Mouse (Mus musculus) hindbrain, embryonic 10.5 days (tissue): ENCODE measurements around the gene Gm17660. TPM values are rescaled to one million over a fixed set of nuclear protein-coding genes. Genes with fewer than 3 reads are reported as not detected.

Experiments used
- DNase-seq: peaks from one replicate; pipeline ENCODE4 v3.0.0-alpha.2; 2017; ENCODE audit warnings: low spot score
- H3K27ac ChIP-seq: fragments of 300-500 bp; sonication (generic); 2 replicates; pipeline ENCODE4 v1.5.1; 2016; ENCODE audit warnings: mild to moderate bottlenecking, moderate library complexity
- H3K27me3 ChIP-seq: fragments of 300-500 bp; sonication (generic); 2 replicates; pipeline ENCODE4 v1.6.1; 2016; ENCODE audit warnings: mild to moderate bottlenecking; ENCODE audit not compliant: poor library complexity, insufficient read depth, severe bottlenecking
- H3K36me3 ChIP-seq: fragments of 300-500 bp; sonication (generic); 2 replicates; pipeline ENCODE4 v1.6.1; 2016; ENCODE audit warnings: mild to moderate bottlenecking, moderate library complexity
- H3K4me1 ChIP-seq: fragments of 300-500 bp; sonication (generic); replicated peaks from 2 replicates; pipeline ENCODE4 v1.6.1; 2016; ENCODE audit warnings: mild to moderate bottlenecking
- H3K4me3 ChIP-seq: fragments of 300-500 bp; sonication (generic); 2 replicates; pipeline ENCODE4 v1.5.1; 2016; ENCODE audit warnings: mild to moderate bottlenecking, moderate library complexity
- H3K9me3 ChIP-seq: fragments of 300-500 bp; sonication (generic); 2 replicates; pipeline ENCODE4 v1.6.1; 2016; ENCODE audit warnings: mild to moderate bottlenecking, moderate library complexity
- WGBS: fragments of 180-500 bp; shearing (Covaris S2); methylation state at CpG from one replicate; pipeline ENCODE4 v1.1.7; 2016; 5-methylcytosine and 5-hydroxymethylcytosine counted together
- polyA plus RNA-seq: library from polyadenylated mRNA; unstranded; fragments of >200 nt; fragmentation: Nextera tagmentation; extraction: Ambion mirVana; gene quantifications from 2 replicates; pipeline ENCODE4 v1.2.1, GENCODE M21; 2016

Gene Gm17660
- polyA plus RNA-seq, 1 experiment from 2014 or later: not detected

- DNase-seq: peak; percentile 69
- Histone ChIP-seq H3K27me3 (peaks cover 4% of the 10 kb centered on the region), H3K36me3 (no peaks in the 10 kb centered on the region), H3K9me3 (peaks cover 3% of the 10 kb centered on the region; the same call in 1 of the 2 replicates), H3K4me3 (peak overlapping the region; percentile 23; the same call in 1 of the 2 replicates), H3K27ac (peak overlapping the region; percentile 89), H3K4me1 (peaks cover 28% of the 10 kb centered on the region)
- whole genome bisulfite sequencing: 4% methylated on average over 7 of the region's 8 CpGs
Observed at GRCm38 (mm10) chr5:104072272-104072886, 5.0 kb downstream of the Gm17660 start.

- H3K9me3 ChIP-seq: peaks cover 3% of the 10 kb centered on the region; the same call in 1 of the 2 replicates
- H3K27me3 ChIP-seq: peaks cover 4% of the 10 kb centered on the region
- H3K4me3 ChIP-seq: no peak overlapping the region
- peaks cover 24% of the 10 kb centered on the region for H3K4me1 ChIP-seq
- no peaks in the 10 kb centered on the region for H3K36me3 ChIP-seq
- peak overlapping the region; percentile 75 for H3K27ac ChIP-seq
- 75% methylated on average over 4 of the region's 4 CpGs for WGBS
- no peak for DNase-seq
Observed at GRCm38 (mm10) chr5:104071048-104071447, 6.4 kb downstream of the Gm17660 start.

GRCm38 (mm10) chr5:104068751-104069150 is 8.7 kb downstream of the Gm17660 start:
- Histone ChIP-seq H3K27me3 (no peaks in the 10 kb centered on the region), H3K4me3 (no peak overlapping the region), H3K27ac (no peak overlapping the region), H3K9me3 (peaks cover 3% of the 10 kb centered on the region; the same call in 1 of the 2 replicates), H3K4me1 (peaks cover 22% of the 10 kb centered on the region), H3K36me3 (peaks cover 16% of the 10 kb centered on the region)
- DNase-seq: peak; percentile 47
- WGBS: 86% methylated on average over 7 of the region's 7 CpGs

- Histone ChIP-seq H3K4me1 (no peaks in the 10 kb centered on the region), H3K4me3 (no peak overlapping the region), H3K27me3 (no peaks in the 10 kb centered on the region), H3K36me3 (peaks cover 68% of the 10 kb centered on the region), H3K27ac (no peak overlapping the region), H3K9me3 (no peaks in the 10 kb centered on the region)
- WGBS: 90% methylated on average over 11 of the region's 11 CpGs
- no peak for DNase-seq
Observed at GRCm38 (mm10) chr5:104062773-104063551, 14.4 kb downstream of the Gm17660 start.

- DNase-seq: no peak
- Histone ChIP-seq H3K4me1 (no peaks in the 10 kb centered on the region), H3K4me3 (no peak overlapping the region), H3K36me3 (peaks cover 71% of the 10 kb centered on the region), H3K9me3 (no peaks in the 10 kb centered on the region), H3K27me3 (no peaks in the 10 kb centered on the region), H3K27ac (no peak overlapping the region)
- 83% methylated on average over 13 of the region's 13 CpGs for WGBS
Observed at GRCm38 (mm10) chr5:104061936-104062772, 15.3 kb downstream of the Gm17660 start.

GRCm38 (mm10) chr5:104060429-104060828 is 17.0 kb downstream of the Gm17660 start:
- no peak overlapping the region for H3K27ac ChIP-seq
- no peak for DNase-seq

GRCm38 (mm10) chr5:104059628-104060027 is 17.8 kb downstream of the Gm17660 start:
- WGBS: 92% methylated on average over 9 of the region's 9 CpGs
- Histone ChIP-seq H3K4me1 (no peaks in the 10 kb centered on the region), H3K4me3 (no peak overlapping the region), H3K36me3 (peaks cover 71% of the 10 kb centered on the region), H3K27me3 (no peaks in the 10 kb centered on the region), H3K27ac (no peak overlapping the region), H3K9me3 (no peaks in the 10 kb centered on the region)
- DNase-seq: no peak

More at GRCm38 (mm10) chr5:104060429-104060828, 17.0 kb downstream of the Gm17660 start:
- no peaks in the 10 kb centered on the region for H3K4me1 ChIP-seq
- no peaks in the 10 kb centered on the region for H3K27me3 ChIP-seq
- WGBS: 91% methylated on average over 5 of the region's 5 CpGs
- H3K9me3 ChIP-seq: no peaks in the 10 kb centered on the region
- no peak overlapping the region for H3K4me3 ChIP-seq
- peaks cover 73% of the 10 kb centered on the region for H3K36me3 ChIP-seq

- Histone ChIP-seq H3K27me3 (no peaks in the 10 kb centered on the region), H3K27ac (no peak overlapping the region), H3K4me3 (no peak overlapping the region), H3K36me3 (peaks cover 56% of the 10 kb centered on the region), H3K9me3 (no peaks in the 10 kb centered on the region), H3K4me1 (no peaks in the 10 kb centered on the region)
- WGBS: 70% methylated on average over 15 of the region's 15 CpGs
- peak; percentile 47 for DNase-seq
Observed at GRCm38 (mm10) chr5:104058021-104058420, 19.4 kb downstream of the Gm17660 start.

- no peak overlapping the region for H3K4me3 ChIP-seq
- WGBS: 89% methylated on average over 7 of the region's 7 CpGs
- no peaks in the 10 kb centered on the region for H3K9me3 ChIP-seq
- H3K27ac ChIP-seq: no peak overlapping the region
- no peaks in the 10 kb centered on the region for H3K4me1 ChIP-seq
- no peaks in the 10 kb centered on the region for H3K27me3 ChIP-seq
- DNase-seq: no peak
- H3K36me3 ChIP-seq: peaks cover 56% of the 10 kb centered on the region
Observed at GRCm38 (mm10) chr5:104056295-104056694, 21.1 kb downstream of the Gm17660 start.

GRCm38 (mm10) chr5:104055816-104056215 is 21.6 kb downstream of the Gm17660 start:
- H3K4me1 ChIP-seq: no peaks in the 10 kb centered on the region
- 92% methylated on average over 4 of the region's 4 CpGs for WGBS
- H3K27ac ChIP-seq: no peak overlapping the region
- H3K36me3 ChIP-seq: peaks cover 56% of the 10 kb centered on the region
- H3K4me3 ChIP-seq: no peak overlapping the region
- no peak for DNase-seq
- H3K27me3 ChIP-seq: no peaks in the 10 kb centered on the region
- H3K9me3 ChIP-seq: no peaks in the 10 kb centered on the region

GRCm38 (mm10) chr5:104054938-104055337 is 22.5 kb downstream of the Gm17660 start:
- H3K27ac ChIP-seq: no peak overlapping the region
- H3K9me3 ChIP-seq: no peaks in the 10 kb centered on the region
- H3K4me1 ChIP-seq: no peaks in the 10 kb centered on the region
- H3K27me3 ChIP-seq: no peaks in the 10 kb centered on the region
- WGBS: 92% methylated on average over 4 of the region's 4 CpGs
- DNase-seq: no peak
- H3K4me3 ChIP-seq: no peak overlapping the region
- H3K36me3 ChIP-seq: peaks cover 55% of the 10 kb centered on the region

- Histone ChIP-seq H3K27ac (no peak overlapping the region), H3K36me3 (peaks cover 41% of the 10 kb centered on the region), H3K27me3 (no peaks in the 10 kb centered on the region), H3K4me1 (peaks cover 4% of the 10 kb centered on the region), H3K9me3 (no peaks in the 10 kb centered on the region), H3K4me3 (no peak overlapping the region)
- DNase-seq: peak; percentile 29
- WGBS: 59% methylated on average over 8 of the region's 8 CpGs
Observed at GRCm38 (mm10) chr5:104052956-104053355, 24.5 kb downstream of the Gm17660 start.
